Comparison of ENCODE assay signal across 24 mouse cellular contexts in the genomic region with DNA sequence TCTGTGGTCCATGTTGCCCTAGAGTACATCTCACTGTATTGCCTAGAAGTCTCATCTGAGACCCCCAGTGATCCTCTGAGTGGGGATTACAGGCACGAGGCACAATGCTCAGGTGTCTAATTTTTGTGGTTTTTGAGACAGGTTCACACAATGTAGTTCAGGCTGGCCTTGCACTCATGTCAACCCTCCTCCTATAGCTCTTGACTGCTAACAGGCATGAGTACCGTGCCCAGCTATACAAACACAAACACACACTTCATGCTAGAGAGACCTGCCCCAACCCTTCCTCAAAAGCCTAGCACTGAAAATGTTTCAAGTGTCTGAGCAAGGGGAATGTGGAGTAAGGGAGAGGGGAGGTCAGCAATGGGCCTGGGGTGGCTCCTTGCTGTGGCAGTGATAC.
"Had no signal": no experiment of that assay in that cellular context is flagged by ENCODE, and none has a peak within 500 bp of the region (broad histone marks: within the 10 kb centered on the region; RNA-seq: fewer than 3 reads in every experiment).

No protein-coding gene starts in this region.

- H3K4me1 ChIP-seq: hindbrain, embryonic 10.5 days; hindbrain, embryonic 12.5 days; intestine, embryonic 15.5 days; limb, embryonic 10.5 days; limb, embryonic 12.5 days had no signal

- H3K4me2 ChIP-seq: heart, embryonic 11.5 days; hindbrain, embryonic 12.5 days; hindbrain, embryonic 14.5 days; intestine, embryonic 15.5 days; limb, embryonic 12.5 days had no signal

- ATAC-seq: hindbrain, embryonic 16.5 days; inflammation-experienced regulatory T-cells, adult 6 months; intestine, embryonic 15.5 days; intestine, postnatal 0 days had no signal

- H3K9me3 ChIP-seq: hindbrain, embryonic 10.5 days; hindbrain, embryonic 12.5 days; intestine, embryonic 15.5 days; limb, embryonic 10.5 days; limb, embryonic 12.5 days had no signal

- H3K4me3 ChIP-seq: gastrocnemius, adult 2 months; heart, adult 2 months; hindbrain, embryonic 10.5 days; hindbrain, embryonic 12.5 days; intestine, embryonic 15.5 days; layer of hippocampus, adult 2 months; left cerebral cortex, adult 2 months; limb, embryonic 10.5 days; limb, embryonic 12.5 days had no signal

- H3K27me3 ChIP-seq: hindbrain, embryonic 12.5 days; intestine, embryonic 15.5 days; limb, embryonic 12.5 days had no signal

- H3K27ac ChIP-seq: gastrocnemius, adult 2 months; heart, adult 2 months; hindbrain, embryonic 10.5 days; hindbrain, embryonic 12.5 days; hindbrain, embryonic 14.5 days; intestine, embryonic 15.5 days; layer of hippocampus, adult 2 months; left cerebral cortex, adult 2 months; limb, embryonic 10.5 days; limb, embryonic 12.5 days had no signal

- DNase-seq: gastrocnemius, adult 2 months; gastrocnemius, postnatal 10 days; gastrocnemius, postnatal 25 days; heart, adult 2 months; heart, postnatal 10 days; heart, postnatal 4 days; kidney, adult 18-20 months; kidney, adult 8-10 months; kidney, postnatal 10 days; kidney, postnatal 25 days; kidney, postnatal 4 days; liver had no signal

- H3K9ac ChIP-seq: hindbrain, embryonic 12.5 days; hindbrain, embryonic 14.5 days; intestine, embryonic 15.5 days; limb, embryonic 12.5 days had no signal
